Mouse (Mus musculus): ENCODE data around the gene Rnf207. TPM values are rescaled to one million over a fixed set of nuclear protein-coding genes. Genes with fewer than 3 reads are reported as not detected.

Rnf207 gene
- polyA plus RNA-seq, 2 experiments from 2014 or later = not detected

GRCm38 (mm10) chr4:152292102-152292765 is 26.6 kb downstream of the Rnf207 start:
- no peak for ATAC-seq

- ATAC-seq = no peak
Measured at GRCm38 (mm10) chr4:152291562-152291961, 27.2 kb downstream of the Rnf207 start, which contains the start of gene Hes3. Gene Hes3, minus strand, starts transcription at chr4:152291662.

- no peak for ATAC-seq
Measured at GRCm38 (mm10) chr4:152290991-152291390, 27.8 kb downstream of the Rnf207 start.

GRCm38 (mm10) chr4:152290385-152290784 is 28.4 kb downstream of the Rnf207 start:
- ATAC-seq = no peak

GRCm38 (mm10) chr4:152288398-152288945 is 30.3 kb downstream of the Rnf207 start:
- ATAC-seq = no peak

- no peak for ATAC-seq
Measured at GRCm38 (mm10) chr4:152287317-152288120, 31.3 kb downstream of the Rnf207 start.

- ATAC-seq = no peak
Measured at GRCm38 (mm10) chr4:152286887-152287286, 31.9 kb downstream of the Rnf207 start.

GRCm38 (mm10) chr4:152286183-152286582 is 32.6 kb downstream of the Rnf207 start:
- no peak for ATAC-seq

- ATAC-seq = no peak
Measured at GRCm38 (mm10) chr4:152285505-152285904, 33.3 kb downstream of the Rnf207 start.

GRCm38 (mm10) chr4:152283186-152283950 is 35.4 kb downstream of the Rnf207 start:
- peak; percentile 95 for ATAC-seq

GRCm38 (mm10) chr4:152282721-152283120 is 36.1 kb downstream of the Rnf207 start:
- ATAC-seq = no peak

GRCm38 (mm10) chr4:152281601-152282000 is 37.2 kb downstream of the Rnf207 start:
- ATAC-seq = no peak

- no peak for ATAC-seq
Measured at GRCm38 (mm10) chr4:152278986-152279385, 39.8 kb downstream of the Rnf207 start.

GRCm38 (mm10) chr4:152277916-152278315 is 40.9 kb downstream of the Rnf207 start:
- no peak for ATAC-seq

- no peak for ATAC-seq
Measured at GRCm38 (mm10) chr4:152276389-152277347, 42.1 kb downstream of the Rnf207 start.

GRCm38 (mm10) chr4:152274681-152275131 is 44.1 kb downstream of the Rnf207 start:
- no peak for ATAC-seq

- ATAC-seq = no peak
Measured at GRCm38 (mm10) chr4:152273621-152274236, 45.1 kb downstream of the Rnf207 start, which contains the start of gene Gpr153. Gene Gpr153, plus strand, starts transcription at chr4:152274232.

GRCm38 (mm10) chr4:152273191-152273590 is 45.6 kb downstream of the Rnf207 start:
- ATAC-seq = no peak

- ATAC-seq = no peak
Measured at GRCm38 (mm10) chr4:152272449-152273049, 46.2 kb downstream of the Rnf207 start.

- ATAC-seq = no peak
Measured at GRCm38 (mm10) chr4:152272006-152272405, 46.8 kb downstream of the Rnf207 start.
